ENCODE assay signal across 8 mouse cellular contexts in genomic region chr11:77983937-77984835, GRCm38 (mm10). TPM values are rescaled to one million over a fixed set of nuclear protein-coding genes. Genes with fewer than 3 reads are reported as not detected.
DNase-seq lines count a peak whose midpoint lies in the region; ATAC-seq and TF ChIP-seq lines count a peak whose summit lies in the region.

No protein-coding gene starts in this region.

- H3K27ac ChIP-seq in forebrain, postnatal 0 days (ENCODE audit: low read depth, low read length) = peak overlapping the region; percentile 96
- peak overlapping the region; percentile 94 for H3K27ac ChIP-seq in hindbrain, embryonic 13.5 days

- TF ChIP-seq CTCF in forebrain, postnatal 0 days (IDR thresholded peaks at IDR 0.05; ENCODE audit: low read depth) = 0 out of 2 replicates have a peak, but pooled peaks have one; percentile 0

- 1% methylated on average over 62 of the region's 63 CpGs for WGBS in forebrain, postnatal 0 days
- under 1% methylated on average over 61 of the region's 63 CpGs for WGBS in hindbrain, embryonic 13.5 days

- peak overlapping the region; percentile 84 for H3K4me2 ChIP-seq in forebrain, postnatal 0 days (ENCODE audit: low read depth)
- H3K4me2 ChIP-seq in hindbrain, embryonic 13.5 days = peak overlapping the region; percentile 90

- peak overlapping the region; percentile 95 for H3K9ac ChIP-seq in forebrain, postnatal 0 days
- H3K9ac ChIP-seq in hindbrain, embryonic 13.5 days = peak overlapping the region; percentile 98

- peaks cover 7% of the 10 kb centered on the region for H3K36me3 ChIP-seq in forebrain, postnatal 0 days (ENCODE audit: insufficient read depth)
- H3K36me3 ChIP-seq in hindbrain, embryonic 13.5 days = peaks cover 14% of the 10 kb centered on the region

- no peak for ATAC-seq in forebrain, postnatal 0 days
- no peak for ATAC-seq in hindbrain, embryonic 13.5 days (ENCODE audit: low FRiP score)

- H3K4me1 ChIP-seq in forebrain, postnatal 0 days (ENCODE audit: insufficient read depth) = peaks cover 9% of the 10 kb centered on the region; the same call in 1 of the 2 replicates
- peaks cover 18% of the 10 kb centered on the region for H3K4me1 ChIP-seq in hindbrain, embryonic 13.5 days (replicated peaks)

- no peaks in the 10 kb centered on the region for H3K9me3 ChIP-seq in forebrain, postnatal 0 days (ENCODE audit: low read length)
- H3K9me3 ChIP-seq in hindbrain, embryonic 13.5 days = no peaks in the 10 kb centered on the region

- peak overlapping the region; percentile 99 for H3K4me3 ChIP-seq in forebrain, postnatal 0 days (ENCODE audit: low read depth, low read length)
- peak overlapping the region; percentile 94 for H3K4me3 ChIP-seq in hindbrain, embryonic 13.5 days

- DNase-seq in MN1 (ENCODE audit: low spot score) = peak; percentile 76
- peak; percentile 64 to 75 for DNase-seq in cerebellum, adult 18-20 months
- peak; percentile 80 for DNase-seq in forebrain, postnatal 0 days
- peak; percentile 55 to 65 for DNase-seq in layer of hippocampus, postnatal 14 days (ENCODE audit: low spot score in 2 of 2)
- DNase-seq in lung, postnatal 25 days (ENCODE audit: low spot score) = peak; percentile 41
- peak; percentile 74 to 75 for DNase-seq in right cerebral cortex, postnatal 10 days (ENCODE audit: low spot score in 2 of 2)
- DNase-seq in urinary bladder, postnatal 25 days (ENCODE audit: low spot score) = peak; percentile 54

- H3K27me3 ChIP-seq in forebrain, postnatal 0 days (ENCODE audit: insufficient read depth, low read length) = no peaks in the 10 kb centered on the region
- no peaks in the 10 kb centered on the region for H3K27me3 ChIP-seq in hindbrain, embryonic 13.5 days

RNA-seq across cellular contexts. Expression of gene Phf12, which starts 1.6 kb away (rescaled TPM):
- total RNA-seq in forebrain, postnatal 0 days (2014; rRNA removed) = 35.9 and 49.3 TPM in 2 replicates
- 6.2 and 9.1 TPM in 2 replicates for polyA plus RNA-seq in forebrain, postnatal 0 days (2015; fragmentation: Nextera tagmentation; extraction: Ambion mirVana)
- polyA plus RNA-seq in hindbrain, embryonic 13.5 days (2015; fragmentation: Nextera tagmentation; extraction: Ambion mirVana) = 18.9 and 21.2 TPM in 2 replicates
- 10 to 100 TPM; 43.9 to 52.6 TPM for total RNA-seq in layer of hippocampus, postnatal 14 days (2021)

RNA-seq across cellular contexts. Expression of gene Dhrs13, which starts 47.9 kb away (rescaled TPM):
- total RNA-seq in forebrain, postnatal 0 days (2014; rRNA removed) = 48.4 and 59.2 TPM in 2 replicates
- 40.5 and 48.4 TPM in 2 replicates for polyA plus RNA-seq in forebrain, postnatal 0 days (2015; fragmentation: Nextera tagmentation; extraction: Ambion mirVana)
- polyA plus RNA-seq in hindbrain, embryonic 13.5 days (2015; fragmentation: Nextera tagmentation; extraction: Ambion mirVana) = 37.1 and 39.3 TPM in 2 replicates
- 10 to 100 TPM; 11.2 to 11.3 TPM for total RNA-seq in layer of hippocampus, postnatal 14 days (2021)

RNA-seq across cellular contexts. Expression of gene Flot2, which starts 53.5 kb away (rescaled TPM):
- 77.1 and 83.9 TPM in 2 replicates for total RNA-seq in forebrain, postnatal 0 days (2014; rRNA removed)
- 101 and 105 TPM in 2 replicates for polyA plus RNA-seq in forebrain, postnatal 0 days (2015; fragmentation: Nextera tagmentation; extraction: Ambion mirVana)
- 80.5 and 86.4 TPM in 2 replicates for polyA plus RNA-seq in hindbrain, embryonic 13.5 days (2015; fragmentation: Nextera tagmentation; extraction: Ambion mirVana)
- total RNA-seq in layer of hippocampus, postnatal 14 days (2021) = 100 to 1,000 TPM; 109 to 122 TPM

RNA-seq across cellular contexts. Expression of gene Sez6, which starts 53.6 kb away (rescaled TPM):
- total RNA-seq in forebrain, postnatal 0 days (2014; rRNA removed) = 150 and 194 TPM in 2 replicates
- 183 and 214 TPM in 2 replicates for polyA plus RNA-seq in forebrain, postnatal 0 days (2015; fragmentation: Nextera tagmentation; extraction: Ambion mirVana)
- polyA plus RNA-seq in hindbrain, embryonic 13.5 days (2015; fragmentation: Nextera tagmentation; extraction: Ambion mirVana) = 112 and 121 TPM in 2 replicates
- 100 to 1,000 TPM; 162 to 163 TPM for total RNA-seq in layer of hippocampus, postnatal 14 days (2021)
